Mouse (Mus musculus): ENCODE data around the gene Yap1.

The Yap1 gene

GRCm38 (mm10) chr9:7977587-7977986 lies 26.8 kb downstream of the Yap1 start:
- DNase-seq (ENCODE audit: extremely low spot score): no peak

GRCm38 (mm10) chr9:7971993-7972392 lies 32.4 kb downstream of the Yap1 start:
- DNase-seq (ENCODE audit: extremely low spot score): no peak

GRCm38 (mm10) chr9:7967980-7968379 lies 36.4 kb downstream of the Yap1 start:
- no peak for DNase-seq (ENCODE audit: extremely low spot score)

GRCm38 (mm10) chr9:7965590-7965989 lies 38.8 kb downstream of the Yap1 start:
- DNase-seq (ENCODE audit: extremely low spot score): no peak

- no peak for DNase-seq (ENCODE audit: extremely low spot score)
These were observed 40.5 kb downstream of the Yap1 start for GRCm38 (mm10) chr9:7963867-7964266.

GRCm38 (mm10) chr9:7962915-7963314 lies 41.5 kb downstream of the Yap1 start:
- DNase-seq (ENCODE audit: extremely low spot score): no peak

GRCm38 (mm10) chr9:7961366-7962160 lies 42.8 kb downstream of the Yap1 start:
- DNase-seq (ENCODE audit: extremely low spot score): peak; percentile 40

GRCm38 (mm10) chr9:7960382-7960781 lies 44.0 kb downstream of the Yap1 start:
- peak; percentile 50 for DNase-seq (ENCODE audit: extremely low spot score)

- no peak for DNase-seq (ENCODE audit: extremely low spot score)
These were observed 45.1 kb downstream of the Yap1 start for GRCm38 (mm10) chr9:7959301-7959700.

GRCm38 (mm10) chr9:7958025-7958593 lies 46.3 kb downstream of the Yap1 start:
- no peak for DNase-seq (ENCODE audit: extremely low spot score)

GRCm38 (mm10) chr9:7957407-7957806 lies 47.0 kb downstream of the Yap1 start:
- DNase-seq (ENCODE audit: extremely low spot score): no peak

GRCm38 (mm10) chr9:7956400-7956799 lies 48.0 kb downstream of the Yap1 start:
- no peak for DNase-seq (ENCODE audit: extremely low spot score)

GRCm38 (mm10) chr9:7952886-7953285 lies 51.5 kb downstream of the Yap1 start:
- DNase-seq (ENCODE audit: extremely low spot score): no peak

- no peak for DNase-seq (ENCODE audit: extremely low spot score)
These were observed 54.2 kb downstream of the Yap1 start for GRCm38 (mm10) chr9:7950211-7950644.

GRCm38 (mm10) chr9:7947946-7948345 lies 56.5 kb downstream of the Yap1 start:
- DNase-seq (ENCODE audit: extremely low spot score): no peak

- DNase-seq (ENCODE audit: extremely low spot score): no peak
These were observed 60.5 kb downstream of the Yap1 start for GRCm38 (mm10) chr9:7943796-7944462.

- DNase-seq (ENCODE audit: extremely low spot score): no peak
These were observed 61.7 kb downstream of the Yap1 start for GRCm38 (mm10) chr9:7942701-7943100.

- no peak for DNase-seq (ENCODE audit: extremely low spot score)
These were observed 64.3 kb downstream of the Yap1 start for GRCm38 (mm10) chr9:7940075-7940474.

GRCm38 (mm10) chr9:7934419-7934818 lies 70.0 kb downstream of the Yap1 start:
- no peak for DNase-seq (ENCODE audit: extremely low spot score)

- no peak for DNase-seq (ENCODE audit: extremely low spot score)
These were observed 74.8 kb downstream of the Yap1 start for GRCm38 (mm10) chr9:7929552-7929951.

- no peak for DNase-seq (ENCODE audit: extremely low spot score)
These were observed 75.5 kb downstream of the Yap1 start for GRCm38 (mm10) chr9:7928866-7929265.

- DNase-seq (ENCODE audit: extremely low spot score): no peak
These were observed 76.1 kb downstream of the Yap1 start for GRCm38 (mm10) chr9:7928207-7928793.

GRCm38 (mm10) chr9:7914925-7915324 lies 89.5 kb downstream of the Yap1 start:
- DNase-seq (ENCODE audit: extremely low spot score): no peak

Data from embryo, embryonic 9.5 days (tissue).